Mouse (Mus musculus) thymus, adult 2 months (tissue): Measurements from ENCODE around the gene Lce1a1. TPM values are rescaled to one million over a fixed set of nuclear protein-coding genes. Genes with fewer than 3 reads are reported as not detected.
"Not testable (repeated sequence)": the region's sequence is repeated elsewhere in the genome, so short reads cannot be mapped to it uniquely, and the experiment has no call there.

Experiments used
- DNase-seq: peaks from one replicate; pipeline ENCODE4 v3.0.0; 2021
- H3K27ac ChIP-seq: fragments of 200-500 bp; 2 replicates; pipeline ENCODE4 v1.5.1; 2012; ENCODE audit warnings: low read length, control low read depth; ENCODE audit not compliant: control insufficient read depth, insufficient read depth
- H3K27me3 ChIP-seq: fragments of 200-500 bp; 2 replicates; pipeline ENCODE4 v1.6.1; 2012; ENCODE audit warnings: mild to moderate bottlenecking, low read length, moderate library complexity, mixed read lengths; ENCODE audit not compliant: control insufficient read depth, insufficient read depth
- H3K36me3 ChIP-seq: fragments of 200-500 bp; 2 replicates; pipeline ENCODE4 v1.6.1; 2012; ENCODE audit warnings: mild to moderate bottlenecking, low read length, moderate library complexity; ENCODE audit not compliant: control insufficient read depth, insufficient read depth
- H3K4me1 ChIP-seq: fragments of 200-500 bp; replicated peaks from 2 replicates; pipeline ENCODE4 v1.6.1; 2012; ENCODE audit warnings: low read length; ENCODE audit not compliant: control insufficient read depth, insufficient read depth
- H3K4me3 ChIP-seq: fragments of 200-500 bp; 2 replicates; pipeline ENCODE4 v1.5.1; 2012; ENCODE audit warnings: mild to moderate bottlenecking, low read length, control low read depth, moderate library complexity; ENCODE audit not compliant: control insufficient read depth, insufficient read depth
- CTCF ChIP-seq: fragments of 200-500 bp; IDR thresholded peaks from 2 replicates; pipeline ENCODE4 v1.5.1; 2012; ENCODE audit warnings: mild to moderate bottlenecking, control low read depth, low read length, moderate library complexity, borderline replicate concordance; ENCODE audit not compliant: control insufficient read depth, poor library complexity, insufficient read depth; ENCODE audit errors: extremely low read depth
- POLR2A ChIP-seq: fragments of 200-500 bp; IDR thresholded peaks from 2 replicates; pipeline ENCODE4 v1.6.1; 2012; ENCODE audit warnings: mild to moderate bottlenecking, low read length, control low read depth, moderate library complexity; ENCODE audit not compliant: control insufficient read depth, poor library complexity, insufficient read depth; ENCODE audit errors: extremely low read depth
- WGBS: fragments of 180-500 bp; shearing (Covaris S2); methylation state at CpG from one replicate; pipeline ENCODE4 v1.1.7; 2018; 5-methylcytosine and 5-hydroxymethylcytosine counted together
- polyA plus RNA-seq: library from polyadenylated mRNA; depleted of rRNA; stranded (reverse); fragments of >200 nt; gene quantifications from 2 replicates; pipeline ENCODE4 v1.2.3, GENCODE M21; 2012; rRNA removed

Gene Lce1a1
- polyA plus RNA-seq = 0.42 and 0.85 TPM in 2 replicates

GRCm38 (mm10) chr3:92648207-92648606 lies at the start of gene Lce1a1:
Lce1a1 (minus strand) TSS chr3:92648307.
- no peaks in the 10 kb centered on the region for H3K4me1 ChIP-seq
- H3K27ac ChIP-seq = no peak within 1 kb of the TSS
- WGBS = 82% methylated on average over 1 of the region's 1 CpGs
- TF ChIP-seq POLR2A (no peak), CTCF (no peak)
- no peak for DNase-seq
- H3K4me3 ChIP-seq = no peak within 1 kb of the TSS
- H3K27me3 ChIP-seq = no peaks in the 10 kb centered on the region
- H3K36me3 ChIP-seq = no peaks in the 10 kb centered on the region

DNA sequence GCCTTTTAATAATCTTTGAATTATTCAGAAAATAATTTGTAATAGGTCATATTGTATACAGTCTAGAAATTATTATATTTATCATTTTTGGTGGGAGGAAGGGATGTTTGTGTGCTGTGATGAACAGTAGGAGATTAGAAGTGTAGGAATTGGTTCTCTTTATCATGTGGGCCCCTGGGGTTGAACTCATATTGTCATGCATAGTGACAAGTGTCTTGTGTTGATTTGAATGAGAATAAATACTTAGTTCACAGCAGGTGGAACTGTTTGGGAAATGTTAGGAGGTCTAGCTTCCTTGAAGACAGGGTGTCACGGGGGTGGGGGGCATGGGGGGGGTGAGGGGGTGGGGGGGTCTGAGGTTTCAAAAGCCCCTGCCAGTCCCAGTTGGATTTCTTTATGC lies 46.5 kb upstream of the Lce1a1 start:
- WGBS = 48% methylated on average over 1 of the region's 1 CpGs
- TF ChIP-seq POLR2A = no peak
- TF ChIP-seq CTCF = no peak
- H3K27ac ChIP-seq = no peak overlapping the region

GRCm38 (mm10) chr3:92691688-92692087 lies 43.6 kb upstream of the Lce1a1 start:
- DNase-seq = no peak
- Histone ChIP-seq H3K27ac (no peak overlapping the region), H3K36me3 (no peaks in the 10 kb centered on the region), H3K4me1 (no peaks in the 10 kb centered on the region), H3K27me3 (no peaks in the 10 kb centered on the region), H3K4me3 (no peak overlapping the region)
- TF ChIP-seq CTCF = no peak
- TF ChIP-seq POLR2A = no peak

More for the DNA sequence above, 46.5 kb upstream of the Lce1a1 start:
- Histone ChIP-seq H3K27me3 (no peaks in the 10 kb centered on the region), H3K4me1 (no peaks in the 10 kb centered on the region), H3K36me3 (no peaks in the 10 kb centered on the region), H3K4me3 (no peak overlapping the region)
- no peak for DNase-seq

GRCm38 (mm10) chr3:92689154-92689553 lies 41.0 kb upstream of the Lce1a1 start:
- not testable (repeated sequence) for H3K27ac ChIP-seq, H3K4me3 ChIP-seq, DNase-seq, H3K27me3 ChIP-seq, H3K4me1 ChIP-seq, H3K36me3 ChIP-seq
- WGBS = 75% methylated on average over 16 of the region's 16 CpGs

GRCm38 (mm10) chr3:92687110-92687509 lies 39.0 kb upstream of the Lce1a1 start, which contains the start of gene Lce1d:
Lce1d (minus strand) TSS chr3:92687210.
- 68% methylated on average over 2 of the region's 2 CpGs for whole genome bisulfite sequencing
- Histone ChIP-seq H3K27me3 (no peaks in the 10 kb centered on the region), H3K36me3 (no peaks in the 10 kb centered on the region), H3K27ac (no peak within 1 kb of the TSS), H3K4me3 (no peak within 1 kb of the TSS), H3K4me1 (no peaks in the 10 kb centered on the region)
- no peak for TF ChIP-seq POLR2A
- no peak for TF ChIP-seq CTCF
- no peak for DNase-seq

- TF ChIP-seq POLR2A = no peak
- TF ChIP-seq CTCF = no peak
- Histone ChIP-seq H3K4me1 (no peaks in the 10 kb centered on the region), H3K27me3 (no peaks in the 10 kb centered on the region), H3K27ac (no peak within 1 kb of the TSS), H3K36me3 (no peaks in the 10 kb centered on the region), H3K4me3 (no peak within 1 kb of the TSS)
- no peak for DNase-seq
- WGBS = 84% methylated on average over 4 of the region's 4 CpGs
Measured at GRCm38 (mm10) chr3:92678947-92679346, 30.8 kb upstream of the Lce1a1 start, which contains the start of gene Lce1c. Lce1c (plus strand) TSS chr3:92679247.

DNA sequence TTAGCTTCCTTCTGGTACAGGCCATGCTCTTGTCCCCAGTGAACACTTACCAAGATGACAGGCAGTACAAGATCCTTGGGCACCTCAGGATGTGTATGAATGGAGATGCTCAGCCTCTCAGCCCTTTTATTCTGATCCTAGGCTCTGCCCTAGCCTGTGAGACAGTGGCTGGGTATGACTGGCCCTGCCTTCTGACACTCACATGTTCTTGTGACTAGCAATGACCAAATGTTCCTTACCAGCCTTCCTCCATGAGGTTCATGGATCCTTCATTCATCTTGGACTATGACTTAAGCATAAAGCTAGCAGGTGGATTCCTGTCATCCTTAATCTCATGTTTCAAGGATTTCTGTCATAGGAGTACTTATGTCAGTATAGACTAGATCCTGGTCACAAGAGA lies 22.1 kb upstream of the Lce1a1 start, which contains the start of gene Lce1a2:
Gene Lce1a2, minus strand, starts transcription at position 101 of the 400 bp plus-strand sequence.
- Histone ChIP-seq H3K27ac (no peak within 1 kb of the TSS), H3K4me1 (no peaks in the 10 kb centered on the region), H3K27me3 (no peaks in the 10 kb centered on the region), H3K36me3 (no peaks in the 10 kb centered on the region), H3K4me3 (no peak within 1 kb of the TSS)
- DNase-seq = no peak
- TF ChIP-seq CTCF (no peak), POLR2A (no peak)
